Mouse (Mus musculus): ENCODE measurements around the gene Susd3.

Gene Susd3

DNA sequence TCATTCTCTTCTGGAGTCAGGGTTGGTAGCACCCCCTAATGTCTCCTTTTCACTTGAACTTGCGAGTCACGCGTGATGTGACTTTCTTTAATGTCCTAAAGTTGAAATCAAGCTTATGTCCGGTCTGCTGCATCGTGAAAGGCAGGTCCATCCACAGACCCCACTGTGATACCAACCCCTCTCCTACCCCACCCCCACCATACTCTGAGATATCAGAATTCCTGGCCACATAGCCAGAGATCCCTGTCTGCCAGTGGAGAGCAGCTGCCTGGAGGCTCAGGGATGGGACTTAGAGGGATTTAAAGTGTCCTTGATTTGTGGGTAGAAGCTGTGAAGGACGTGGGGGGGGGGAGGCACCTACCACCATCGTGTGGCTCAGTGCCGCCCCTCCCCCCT is at the start of gene Susd3:
Susd3 (minus strand) TSS at position 240 of the 396 bp plus-strand sequence.
- DNase-seq (ENCODE audit: low read depth): no peak

DNA sequence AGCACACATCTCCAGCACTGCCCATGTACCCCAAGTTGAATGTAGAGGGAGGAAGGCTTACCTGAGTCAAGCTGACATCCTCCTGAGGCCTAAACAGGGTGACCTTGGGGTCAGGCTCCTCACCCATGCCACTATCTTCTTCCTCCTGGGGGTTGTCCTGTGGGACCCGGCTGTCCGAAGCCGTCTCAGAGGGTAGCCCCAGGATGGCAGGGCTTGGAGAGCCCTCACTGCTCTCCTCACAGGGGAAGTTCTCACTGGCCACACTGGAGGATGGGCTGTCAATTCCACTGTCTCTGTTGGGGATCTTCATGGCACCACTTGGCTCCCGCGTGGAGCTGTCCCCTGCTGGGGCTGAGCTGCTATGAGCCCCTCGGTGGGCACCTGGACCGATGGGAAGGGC is 47.8 kb upstream of the Susd3 start:
- DNase-seq (ENCODE audit: low read depth): no peak

- no peak for DNase-seq (ENCODE audit: low read depth)
Observed at GRCm38 (mm10) chr13:49294108-49294507, 45.6 kb upstream of the Susd3 start.

DNA sequence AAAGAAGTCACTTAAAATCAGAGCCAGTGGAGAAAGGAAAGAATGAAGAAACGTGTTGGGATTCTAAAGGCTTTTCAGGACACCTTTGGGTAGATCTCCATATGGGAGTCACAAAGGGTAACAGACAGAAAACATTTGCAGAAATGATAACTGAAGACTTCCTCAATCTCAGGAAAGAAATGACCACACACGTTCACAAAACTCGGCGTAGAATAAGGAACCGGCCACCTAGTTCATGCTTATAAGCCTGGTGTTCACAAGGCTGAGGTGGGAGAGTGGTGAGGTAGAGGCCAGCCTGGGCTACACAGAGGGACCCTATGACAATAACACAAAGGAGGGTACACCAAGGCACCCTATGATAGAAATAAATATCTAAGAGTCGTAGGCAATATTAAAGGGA is 43.4 kb upstream of the Susd3 start:
- DNase-seq (ENCODE audit: low read depth): no peak

GRCm38 (mm10) chr13:49291398-49291797 is 42.9 kb upstream of the Susd3 start:
- peak; percentile 75 for DNase-seq (ENCODE audit: low read depth)

DNA sequence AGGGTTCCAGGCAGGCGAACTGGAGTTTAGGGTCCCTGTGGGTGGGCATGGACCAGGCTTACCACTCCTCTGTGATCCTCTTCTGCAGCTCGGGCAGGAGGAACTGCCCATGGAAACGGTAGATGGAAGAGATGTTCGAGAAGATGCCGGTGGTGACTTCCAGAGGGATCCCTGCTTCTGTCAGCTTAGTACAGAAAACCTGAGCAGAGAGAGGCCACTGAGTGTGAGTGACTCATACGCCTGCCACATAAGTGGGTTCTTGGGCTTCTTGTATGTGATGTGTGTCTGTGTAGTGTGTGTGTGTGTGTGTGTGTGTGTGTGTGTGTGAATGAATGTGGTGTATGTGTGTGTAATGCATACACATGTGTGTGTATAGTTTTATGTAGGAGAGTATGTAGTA is 38.7 kb upstream of the Susd3 start:
- no peak for DNase-seq (ENCODE audit: low read depth)

DNA sequence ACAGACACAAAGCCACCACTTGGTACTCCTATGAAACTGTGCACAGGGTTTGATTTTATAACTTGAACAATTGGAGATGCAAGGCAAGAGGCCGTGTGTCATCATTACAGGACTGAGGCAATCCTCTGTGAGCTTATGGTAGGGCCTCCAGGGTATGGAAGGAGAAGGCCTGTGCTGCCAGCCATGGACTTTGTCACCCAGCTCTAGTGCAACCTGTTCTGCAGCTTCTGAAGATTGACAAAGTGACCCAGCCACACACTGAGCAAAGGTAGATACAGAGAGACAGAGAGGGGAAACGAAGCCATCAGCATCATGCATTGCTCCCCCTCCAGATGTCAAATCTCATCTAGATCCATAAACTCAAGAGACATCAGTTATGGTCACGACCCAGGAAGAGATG is 38.2 kb upstream of the Susd3 start:
- no peak for DNase-seq (ENCODE audit: low read depth)

- no peak for DNase-seq (ENCODE audit: low read depth)
Observed at GRCm38 (mm10) chr13:49283686-49284085, 35.2 kb upstream of the Susd3 start.

DNA sequence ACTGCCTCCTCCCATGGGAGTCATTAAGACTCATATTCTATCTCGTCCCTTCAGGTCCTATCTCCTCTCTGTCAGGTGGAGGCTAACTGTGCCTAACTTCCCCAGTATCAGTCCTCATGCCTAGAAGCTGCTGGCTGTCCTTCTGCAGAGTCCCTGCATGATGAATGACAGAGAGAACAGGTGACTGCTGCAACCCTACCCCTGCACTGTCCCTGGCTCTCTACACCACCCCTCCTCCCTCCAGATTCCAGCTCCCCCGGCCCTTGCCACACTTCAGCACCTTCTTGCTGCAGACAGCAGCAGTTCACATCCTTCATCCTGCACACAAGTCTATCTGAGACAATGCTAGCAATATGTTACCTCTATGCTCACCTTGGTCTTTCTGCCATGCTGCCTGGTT is 33.7 kb upstream of the Susd3 start:
- no peak for DNase-seq (ENCODE audit: low read depth)

DNA sequence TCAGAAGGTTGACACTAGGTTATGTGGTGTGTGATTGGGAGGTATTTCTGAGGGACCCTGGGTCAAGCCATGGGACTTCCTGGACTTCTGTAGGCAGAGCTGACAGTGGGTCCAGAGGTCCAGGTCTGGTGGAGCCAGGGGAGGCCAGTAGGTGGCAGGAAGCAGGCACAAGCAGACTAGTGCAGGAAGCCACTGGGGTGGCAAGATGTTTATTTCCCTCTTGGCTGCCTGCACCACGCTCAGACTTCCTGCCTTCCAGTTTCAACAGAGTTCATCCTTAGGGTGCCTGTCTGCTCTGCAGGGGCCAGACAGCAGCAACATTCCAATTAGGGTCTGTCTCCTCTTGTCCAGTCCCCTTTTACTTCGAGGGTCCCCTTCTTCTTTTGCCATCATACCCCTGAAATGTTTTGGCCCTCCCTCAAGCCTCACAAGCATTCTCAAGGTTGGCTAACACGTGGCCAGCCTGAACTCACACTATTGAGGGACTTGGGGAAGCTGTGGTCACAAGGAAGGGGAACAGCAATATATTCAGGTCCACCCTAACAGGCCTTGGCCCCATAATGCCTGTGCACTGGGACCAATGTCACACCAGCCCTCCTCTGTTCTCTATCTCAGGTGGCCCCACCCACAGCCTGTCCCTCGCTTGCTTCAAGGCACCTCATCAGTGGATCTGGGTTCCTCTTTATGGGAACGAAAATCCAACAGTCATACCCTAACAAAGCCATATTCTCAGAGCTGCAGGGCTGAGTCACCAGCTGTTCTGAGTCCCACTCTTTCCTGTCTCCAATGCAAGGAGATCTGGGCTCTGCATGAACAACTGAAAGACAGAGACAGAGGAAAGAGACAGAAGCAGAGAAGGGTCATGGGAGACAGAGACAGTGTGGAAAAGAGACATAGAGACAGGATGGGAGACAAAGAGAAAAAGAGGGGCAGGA is 23.6 kb upstream of the Susd3 start:
- peak; percentile 51 for DNase-seq (ENCODE audit: low read depth)

GRCm38 (mm10) chr13:49270500-49270899 is 22.0 kb upstream of the Susd3 start:
- no peak for DNase-seq (ENCODE audit: low read depth)

DNA sequence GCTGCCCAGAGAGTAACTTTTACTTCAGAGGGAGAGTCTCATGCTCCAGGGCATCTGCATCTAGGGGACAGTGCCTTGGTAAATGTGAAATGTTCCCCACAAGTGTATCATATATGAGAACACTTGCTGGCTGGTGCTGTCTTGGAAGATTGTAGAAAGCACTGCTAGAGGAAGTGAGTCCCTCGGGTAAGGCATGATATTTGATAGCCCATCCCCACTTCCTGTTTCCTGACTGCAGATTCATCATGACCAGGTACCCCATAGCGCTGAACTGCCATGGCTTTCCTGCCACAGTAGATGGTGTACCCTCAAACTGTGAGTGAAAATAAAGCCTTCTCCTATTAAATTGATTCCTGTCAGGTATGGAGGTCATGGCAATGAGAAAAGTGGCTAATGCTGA is 19.1 kb upstream of the Susd3 start:
- DNase-seq (ENCODE audit: low read depth): peak; percentile 58

DNA sequence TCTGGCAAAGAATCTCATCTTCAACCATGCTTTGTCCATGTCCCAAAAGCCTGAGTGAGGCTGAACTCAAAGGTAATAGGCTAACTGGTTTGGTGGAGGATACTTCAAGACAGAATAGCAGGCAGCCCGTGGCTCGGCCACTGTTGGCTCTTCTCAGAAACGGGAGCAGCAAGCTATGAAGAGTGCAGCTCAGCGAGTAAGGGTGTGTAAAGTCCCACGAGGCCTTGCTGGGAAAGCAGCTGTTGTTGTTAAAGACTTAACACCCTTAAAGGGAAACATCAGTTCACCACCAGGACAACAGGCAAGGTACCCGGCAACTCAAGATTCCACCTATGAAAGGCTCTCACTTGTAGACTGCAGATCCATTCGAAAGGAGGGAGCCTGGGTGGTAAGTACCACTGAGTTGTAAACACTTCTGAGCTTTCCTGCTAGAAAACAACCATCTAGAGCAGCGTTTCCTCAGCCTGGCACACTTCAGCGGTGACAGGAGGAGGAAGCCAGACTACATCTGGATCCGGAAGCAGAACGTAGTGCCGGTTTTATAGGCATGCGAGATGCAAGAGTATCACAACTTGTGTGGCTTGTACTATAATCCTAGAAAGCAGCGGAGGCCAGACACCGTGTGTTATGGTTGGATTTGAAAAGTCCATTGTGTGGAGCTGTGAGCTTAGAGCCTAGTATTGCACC is 11.7 kb upstream of the Susd3 start:
- DNase-seq (ENCODE audit: low read depth): peak; percentile 56

- no peak for DNase-seq (ENCODE audit: low read depth)
Observed at GRCm38 (mm10) chr13:49257819-49258313, 9.4 kb upstream of the Susd3 start.

DNA sequence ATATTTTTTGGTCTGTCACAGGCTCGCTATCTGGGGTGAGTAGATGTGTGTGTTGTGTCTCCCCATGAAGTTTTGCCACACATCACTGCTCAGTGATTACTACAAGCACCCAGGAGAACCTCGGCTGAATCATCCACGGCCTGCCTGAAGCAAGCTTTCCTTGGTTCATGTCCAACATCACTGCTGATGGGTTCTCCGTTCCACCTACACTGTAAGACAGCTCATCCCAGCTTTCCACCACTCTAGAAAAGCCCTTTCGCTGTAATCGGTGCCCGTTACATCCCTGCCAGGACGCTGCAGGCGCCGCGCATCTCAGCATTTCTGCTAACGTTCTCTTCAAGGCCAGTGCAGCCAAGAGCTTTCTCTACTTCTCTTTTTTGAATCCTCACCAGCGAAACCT is 4.2 kb upstream of the Susd3 start:
- DNase-seq (ENCODE audit: low read depth): no peak

DNA sequence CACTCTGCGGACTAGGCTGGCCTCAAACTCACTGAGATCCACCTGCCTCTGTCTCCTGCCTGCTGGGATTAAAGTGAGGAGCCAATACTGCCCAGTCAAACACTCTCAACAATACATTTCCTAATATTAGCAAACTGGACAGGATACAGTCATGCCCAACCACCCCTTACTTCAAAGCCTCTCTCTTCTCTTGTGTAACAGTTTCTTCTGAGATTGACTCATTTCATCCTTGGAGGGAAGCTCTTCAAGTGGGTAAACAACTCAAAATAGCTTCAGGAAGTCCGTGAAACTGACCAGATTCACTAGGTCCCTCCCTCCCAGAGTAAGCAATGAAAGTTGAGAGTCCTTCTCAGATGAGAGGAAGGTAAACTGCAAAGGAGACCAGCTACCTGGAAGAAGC is 3.6 kb upstream of the Susd3 start:
- DNase-seq (ENCODE audit: low read depth): no peak

DNA sequence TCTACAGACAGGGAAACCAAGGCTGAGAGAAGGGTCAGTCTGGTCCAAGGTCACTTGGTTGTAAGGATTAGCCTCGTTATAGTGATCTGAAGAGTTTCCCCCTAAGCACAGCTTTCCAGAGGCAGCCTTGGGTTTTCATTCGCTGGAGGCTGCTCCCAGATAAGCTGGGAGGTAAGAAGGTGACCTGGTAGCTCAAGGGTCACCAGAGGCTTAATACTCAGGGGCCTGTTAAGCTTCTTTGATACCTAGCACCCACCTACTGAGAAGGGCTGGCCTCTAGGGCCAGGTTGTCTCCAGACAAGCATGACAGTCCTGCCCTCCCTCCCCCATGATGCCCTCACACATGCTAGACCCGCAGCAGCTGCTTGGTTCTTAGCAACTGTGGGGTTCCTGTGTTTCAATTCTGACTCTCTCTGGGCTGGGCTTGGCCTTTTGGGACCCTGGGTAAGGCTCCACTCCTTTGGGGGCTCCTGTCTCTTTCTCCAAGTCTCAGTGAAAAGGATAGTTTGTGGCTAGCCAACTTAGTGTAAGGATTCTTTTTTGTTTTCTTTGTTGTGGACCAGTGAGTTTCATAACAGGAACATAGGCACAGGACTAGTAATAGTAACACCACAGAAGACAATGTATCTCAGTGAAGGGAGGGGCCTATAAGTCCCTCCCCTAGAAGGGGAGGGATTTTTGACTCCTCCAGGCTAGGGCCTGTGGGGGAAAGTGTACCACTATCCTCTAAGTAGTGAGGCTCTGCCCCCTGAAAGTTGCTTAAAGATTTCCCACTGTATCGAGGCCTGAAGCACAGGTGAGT is 2.4 kb upstream of the Susd3 start:
- DNase-seq (ENCODE audit: low read depth): no peak

DNA sequence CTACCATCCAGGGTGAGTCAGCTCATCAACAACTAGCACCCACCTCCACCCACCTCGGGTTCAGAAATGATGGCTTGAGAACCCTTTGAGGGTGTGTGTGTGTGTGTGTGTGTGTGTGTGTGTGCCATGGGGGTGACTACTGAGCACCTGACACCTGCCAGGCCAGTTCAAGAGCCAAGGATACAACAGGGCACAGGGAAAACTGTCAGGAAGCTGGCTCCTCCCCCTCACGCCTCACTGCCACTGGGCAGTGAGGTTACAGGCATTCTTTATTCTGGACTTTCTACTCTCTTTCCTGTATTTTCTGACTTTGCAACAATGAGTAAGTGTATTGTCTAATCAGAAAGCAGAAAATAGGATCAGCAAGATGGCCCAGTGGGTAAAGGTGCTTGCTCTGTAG is 1.1 kb upstream of the Susd3 start:
- no peak for DNase-seq (ENCODE audit: low read depth)

DNA sequence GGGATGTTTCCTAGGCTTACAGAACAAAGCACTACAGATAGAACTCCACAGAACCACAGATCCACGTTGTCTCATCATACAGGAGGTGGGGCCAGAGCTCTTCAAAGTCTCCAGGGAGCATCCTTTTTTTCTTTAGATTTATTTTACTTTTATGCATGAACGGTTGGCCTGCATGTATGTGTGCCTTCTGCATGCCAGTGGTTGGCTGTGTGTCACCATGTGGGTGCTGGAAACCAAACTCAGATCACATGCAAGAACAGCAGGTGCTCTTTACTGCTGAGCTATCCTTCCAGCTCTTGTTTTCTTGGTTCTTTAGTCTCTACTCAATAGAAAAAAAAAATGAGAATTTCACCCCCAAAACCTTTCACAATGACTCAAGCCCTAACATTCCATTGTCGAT is 417 bp upstream of the Susd3 start:
- no peak for DNase-seq (ENCODE audit: low read depth)

DNA sequence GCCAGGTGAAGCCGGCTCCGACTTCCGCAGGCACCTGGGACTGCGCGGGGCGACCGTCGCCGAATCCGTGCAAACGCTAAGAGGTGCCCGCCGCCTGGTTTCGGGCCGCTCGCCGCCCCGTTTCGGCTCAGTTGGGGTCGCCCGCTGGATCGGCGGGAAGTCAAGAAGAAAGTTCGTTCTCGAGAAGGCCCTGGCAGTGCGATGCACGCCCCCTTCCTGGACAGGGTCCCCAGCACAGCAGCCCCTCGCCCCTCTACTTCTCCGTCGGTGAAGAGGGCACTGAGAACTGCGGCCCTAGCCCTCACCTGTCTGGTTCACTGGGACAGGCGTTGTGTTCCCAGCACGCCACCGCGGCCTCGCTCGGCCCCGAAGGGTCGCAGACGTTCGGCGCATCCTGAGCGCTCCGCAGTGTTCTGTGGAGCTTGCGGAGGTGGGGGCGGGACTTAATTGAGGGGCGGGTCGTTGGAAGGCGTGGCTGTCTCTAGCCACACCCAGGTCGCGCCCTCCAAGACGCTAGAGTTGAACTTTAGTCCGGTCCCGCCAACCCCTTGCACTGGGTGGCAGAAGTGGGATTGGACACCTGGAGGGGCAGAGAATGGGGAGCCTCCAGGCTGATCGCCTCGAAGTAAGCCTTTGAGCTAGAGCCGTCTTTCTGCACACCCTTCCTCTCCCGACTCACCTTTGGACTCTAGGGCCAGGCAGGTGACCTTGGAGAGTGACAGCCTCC is 603 bp downstream of the Susd3 start:
- peak; percentile 88 for DNase-seq (ENCODE audit: low read depth)

DNA sequence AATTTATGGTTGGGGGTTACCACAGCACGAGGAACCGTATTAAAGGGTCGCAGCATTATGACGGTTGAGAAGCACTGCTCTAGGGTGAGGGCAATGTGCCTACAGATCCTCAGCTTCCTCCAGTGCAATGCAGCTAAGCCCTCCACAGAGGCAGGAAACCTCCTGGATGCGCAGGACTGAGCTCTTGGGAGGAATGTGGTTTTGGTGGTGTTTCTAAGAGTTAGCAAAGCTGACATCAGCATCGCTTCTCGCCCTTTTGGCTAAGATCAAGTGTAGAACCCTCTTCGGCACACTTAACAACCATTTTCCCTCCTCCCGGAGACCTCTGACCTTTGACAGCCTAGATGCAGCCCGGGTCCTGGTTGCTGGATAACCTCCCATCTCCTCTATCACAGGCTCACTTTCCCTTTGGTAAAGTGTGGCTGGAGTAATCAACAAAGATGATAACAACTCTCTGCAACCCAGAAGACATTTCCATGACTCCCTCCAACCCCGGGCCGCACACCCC is 1.2 kb downstream of the Susd3 start:
- DNase-seq (ENCODE audit: low read depth): peak; percentile 57

- DNase-seq (ENCODE audit: low read depth): no peak
Observed at GRCm38 (mm10) chr13:49246626-49247025, 1.9 kb downstream of the Susd3 start.

All from naive thymus-derived CD4-positive, alpha-beta T cell, adult 2 months (primary cell).